Mouse (Mus musculus) heart, embryonic 15.5 days (tissue): ENCODE data around the gene Olfr282. TPM values are rescaled to one million over a fixed set of nuclear protein-coding genes. Genes with fewer than 3 reads are reported as not detected.
"Not testable (repeated sequence)": the region's sequence is repeated elsewhere in the genome, so short reads cannot be mapped to it uniquely, and the experiment has no call there.

Source experiments
- ATAC-seq: fragments of 200-750 bp; cut with Nextera tagmentation; replicated peaks from 2 replicates; pipeline ENCODE4 v1.8.0; 2017; ENCODE audit warnings: low read depth, moderate TSS enrichment; ENCODE audit not compliant: insufficient number of reproducible peaks, insufficient read depth, low FRiP score
- H3K27ac ChIP-seq: fragments of 300-500 bp; sonication (generic); 2 replicates; pipeline ENCODE4 v1.5.1; 2015; ENCODE audit warnings: mild to moderate bottlenecking, inconsistent platforms
- H3K27me3 ChIP-seq: fragments of 300-500 bp; sonication (generic); 2 replicates; pipeline ENCODE4 v1.6.1; 2015; ENCODE audit warnings: inconsistent platforms
- H3K36me3 ChIP-seq: fragments of 300-500 bp; sonication (generic); 2 replicates; pipeline ENCODE4 v1.6.1; 2015; ENCODE audit warnings: mild to moderate bottlenecking, inconsistent platforms
- H3K4me1 ChIP-seq: fragments of 300-500 bp; sonication (generic); replicated peaks from 2 replicates; pipeline ENCODE4 v1.6.1; 2015; ENCODE audit warnings: inconsistent platforms
- H3K4me2 ChIP-seq: fragments of 300-500 bp; sonication (generic); 2 replicates; pipeline ENCODE4 v1.6.1; 2015; ENCODE audit warnings: inconsistent platforms, mild to moderate bottlenecking, moderate library complexity
- H3K4me3 ChIP-seq: fragments of 300-500 bp; sonication (generic); 2 replicates; pipeline ENCODE4 v1.5.1; 2015; ENCODE audit warnings: mild to moderate bottlenecking, inconsistent platforms
- H3K9ac ChIP-seq: fragments of 300-500 bp; sonication (generic); 2 replicates; pipeline ENCODE4 v1.6.1; 2015; ENCODE audit warnings: mild to moderate bottlenecking, inconsistent platforms
- H3K9me3 ChIP-seq: fragments of 300-500 bp; sonication (generic); replicated peaks from 2 replicates; pipeline ENCODE4 v1.6.1; 2016; ENCODE audit warnings: inconsistent platforms
- WGBS: fragments of 180-500 bp; shearing (Covaris S2); methylation state at CpG from one replicate; pipeline ENCODE4 v1.1.7; 2015; ENCODE audit warnings: mixed read lengths; 5-methylcytosine and 5-hydroxymethylcytosine counted together
- polyA plus RNA-seq: library from polyadenylated mRNA; unstranded; fragments of >200 nt; fragmentation: Nextera tagmentation; extraction: Ambion mirVana; gene quantifications from 2 replicates; pipeline ENCODE4 v1.2.1, GENCODE M21; 2015

Olfr282 gene
- not detected in 2 replicates for polyA plus RNA-seq

DNA sequence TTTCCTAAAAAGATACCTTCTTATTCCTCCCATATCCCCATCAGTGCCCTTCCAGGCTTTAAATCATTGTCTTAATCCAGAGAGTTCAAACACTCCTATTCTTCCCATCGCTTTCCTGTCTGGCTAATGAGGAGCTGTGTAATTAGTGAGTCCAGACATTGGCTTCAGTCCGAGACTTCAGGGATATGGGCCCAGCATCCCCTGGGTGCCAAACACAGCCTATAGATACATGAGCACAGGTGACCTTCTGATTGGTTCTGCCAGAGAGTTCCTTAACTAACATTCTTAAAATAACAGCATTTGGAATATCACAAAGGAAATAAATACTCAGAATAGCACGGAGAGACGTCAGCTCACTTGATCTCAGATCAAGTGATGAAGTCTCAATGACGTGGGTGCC lies at the start of gene Olfr282:
TSS of gene Olfr282 (plus strand) at position 301 of the 400 bp plus-strand sequence.
- H3K27me3 ChIP-seq, H3K9ac ChIP-seq, H3K27ac ChIP-seq, H3K9me3 ChIP-seq, H3K36me3 ChIP-seq, H3K4me3 ChIP-seq, H3K4me2 ChIP-seq, ATAC-seq, H3K4me1 ChIP-seq: not testable (repeated sequence)
- 53% methylated on average over 5 of the region's 5 CpGs for WGBS

DNA sequence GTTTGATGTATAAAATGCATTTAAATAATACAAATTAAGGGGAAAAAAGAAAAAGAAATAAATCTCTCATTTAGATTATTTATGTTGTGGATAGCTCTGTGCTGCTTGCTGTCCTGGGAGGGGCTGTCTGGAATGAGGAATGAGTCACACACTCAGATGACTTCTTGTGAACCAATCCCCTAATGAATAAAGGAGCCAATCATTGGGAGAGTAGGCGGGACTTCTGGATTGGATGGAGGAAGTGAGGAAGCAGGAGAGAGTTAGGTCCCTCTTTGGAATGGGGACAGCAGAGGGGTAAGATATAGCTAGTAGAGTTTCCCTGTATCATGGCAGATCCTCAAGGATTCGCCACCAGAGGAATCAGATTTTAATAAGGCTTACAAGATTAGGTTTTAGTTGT lies 43.4 kb upstream of the Olfr282 start:
- Histone ChIP-seq H3K4me3 (no peak overlapping the region), H3K36me3 (no peaks in the 10 kb centered on the region), H3K9ac (no peak overlapping the region), H3K4me2 (no peak overlapping the region), H3K9me3 (no peaks in the 10 kb centered on the region), H3K4me1 (peaks cover 4% of the 10 kb centered on the region; the same call in 1 of the 2 replicates), H3K27ac (no peak overlapping the region), H3K27me3 (no peaks in the 10 kb centered on the region)
- WGBS = 63% methylated on average over 2 of the region's 2 CpGs
- ATAC-seq = no peak

DNA sequence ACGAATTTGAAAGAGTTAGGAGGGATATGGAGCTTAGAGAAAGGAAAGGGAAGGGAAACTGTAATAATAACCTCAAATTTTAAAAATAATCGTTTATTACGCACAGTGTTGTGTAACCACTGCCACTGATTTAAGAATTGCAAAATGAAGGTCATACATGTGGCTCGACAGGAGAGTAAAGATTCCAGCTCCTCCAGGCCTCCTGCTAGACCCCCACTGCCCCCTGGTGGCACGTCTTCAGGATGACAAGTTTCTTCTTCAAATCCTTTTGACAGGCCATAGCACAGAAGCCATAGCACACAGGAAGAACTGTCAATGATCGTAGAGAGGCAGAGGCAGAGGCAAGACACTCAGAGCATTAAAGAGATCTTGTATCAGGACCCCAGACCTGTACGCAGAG lies 41.2 kb upstream of the Olfr282 start:
- Histone ChIP-seq H3K27ac (no peak overlapping the region), H3K4me1 (peaks cover 4% of the 10 kb centered on the region; the same call in 1 of the 2 replicates), H3K9me3 (no peaks in the 10 kb centered on the region), H3K4me3 (no peak overlapping the region), H3K36me3 (no peaks in the 10 kb centered on the region), H3K9ac (no peak overlapping the region), H3K4me2 (no peak overlapping the region), H3K27me3 (no peaks in the 10 kb centered on the region)
- 26% methylated on average over 7 of the region's 7 CpGs for WGBS
- 0 out of 2 replicates have a peak, but pooled peaks have one; percentile 27 for ATAC-seq

DNA sequence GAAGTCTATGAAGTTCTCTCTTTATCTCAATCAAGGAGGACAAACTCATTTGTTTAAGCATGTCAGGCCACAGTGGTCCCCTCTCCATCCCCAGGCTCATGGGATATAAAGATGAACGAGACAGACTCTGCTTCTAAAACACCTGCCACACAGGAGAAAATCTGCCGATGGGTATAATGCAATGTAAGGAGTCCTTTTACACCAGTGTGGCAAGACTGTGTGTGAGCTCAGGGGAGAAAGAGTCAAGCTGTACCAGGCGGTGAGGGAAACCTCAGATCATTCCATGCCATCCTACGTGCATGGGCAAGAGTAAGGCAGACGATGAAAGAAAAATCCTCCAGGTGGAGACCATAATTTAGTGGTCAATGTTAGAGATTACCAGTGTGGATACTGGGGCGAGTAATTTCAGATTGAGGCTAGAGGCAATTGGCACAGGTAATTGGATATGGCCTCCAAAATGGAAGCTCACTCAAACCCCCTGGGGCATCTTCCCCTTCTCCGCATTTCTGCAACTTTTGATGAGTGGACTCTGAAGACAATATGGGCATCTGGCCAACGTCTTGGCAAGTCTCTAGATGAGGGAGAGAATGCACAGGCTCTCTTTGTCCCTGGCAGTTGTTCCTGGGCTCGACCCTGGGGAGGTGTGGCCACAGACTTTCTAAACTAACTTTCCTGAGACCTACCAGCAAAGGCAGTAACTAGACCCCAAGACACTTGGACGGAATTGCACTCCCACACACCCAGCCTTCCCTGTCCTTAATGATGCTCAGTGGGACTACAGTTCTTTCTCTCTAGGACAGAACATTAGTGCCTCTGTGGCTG lies 39.7 kb upstream of the Olfr282 start:
- Histone ChIP-seq H3K9ac (no peak overlapping the region), H3K27me3 (no peaks in the 10 kb centered on the region), H3K36me3 (no peaks in the 10 kb centered on the region), H3K27ac (no peak overlapping the region), H3K4me1 (peaks cover 4% of the 10 kb centered on the region; the same call in 1 of the 2 replicates), H3K4me2 (no peak overlapping the region), H3K9me3 (no peaks in the 10 kb centered on the region), H3K4me3 (no peak overlapping the region)
- ATAC-seq = no peak
- 60% methylated on average over 10 of the region's 10 CpGs for WGBS

DNA sequence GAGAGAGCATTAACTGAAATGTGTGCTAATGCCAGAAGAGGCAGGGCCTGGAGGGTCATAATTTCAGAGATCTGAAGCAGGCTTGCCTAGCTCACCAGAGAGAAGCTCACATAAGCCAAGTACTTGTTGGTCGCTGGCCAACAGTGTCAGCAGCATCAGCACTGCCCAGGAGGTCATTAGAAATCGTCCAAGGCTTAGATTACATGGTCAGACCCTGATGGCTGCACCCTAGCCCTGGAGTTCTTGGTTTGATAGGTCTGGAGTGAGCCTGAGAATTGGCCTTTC lies 39.2 kb upstream of the Olfr282 start:
- Histone ChIP-seq H3K4me1 (peaks cover 4% of the 10 kb centered on the region; the same call in 1 of the 2 replicates), H3K9ac (no peak overlapping the region), H3K27ac (no peak overlapping the region), H3K36me3 (no peaks in the 10 kb centered on the region), H3K27me3 (no peaks in the 10 kb centered on the region), H3K4me3 (no peak overlapping the region), H3K9me3 (no peaks in the 10 kb centered on the region), H3K4me2 (no peak overlapping the region)
- 27% methylated on average over 2 of the region's 2 CpGs for WGBS
- no peak for ATAC-seq

DNA sequence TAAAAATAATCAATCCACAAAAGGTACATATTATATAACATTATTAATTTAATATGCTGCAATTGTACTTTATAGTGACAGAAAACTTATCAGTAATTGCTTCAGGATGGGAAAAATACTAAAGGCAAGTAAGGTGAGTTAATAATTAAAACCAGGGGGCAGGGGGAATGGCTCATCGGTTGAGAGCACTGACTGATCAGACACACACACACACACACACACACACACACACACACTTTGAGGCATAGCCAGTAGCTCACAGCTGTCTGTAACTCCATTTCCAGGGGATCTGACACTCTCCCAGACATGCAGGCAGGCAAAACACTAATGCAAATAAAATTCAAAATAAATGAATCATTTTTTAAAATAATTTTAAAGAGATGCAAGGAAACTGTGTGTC lies 33.9 kb upstream of the Olfr282 start:
- ATAC-seq = no peak
- no peaks in the 10 kb centered on the region for H3K9me3 ChIP-seq
- no peak overlapping the region for H3K4me2 ChIP-seq
- H3K27ac ChIP-seq = no peak overlapping the region
- no peak overlapping the region for H3K4me3 ChIP-seq
- no peaks in the 10 kb centered on the region for H3K4me1 ChIP-seq
- H3K36me3 ChIP-seq = no peaks in the 10 kb centered on the region
- no peaks in the 10 kb centered on the region for H3K27me3 ChIP-seq
- WGBS = 81% methylated on average over 1 of the region's 1 CpGs
- no peak overlapping the region for H3K9ac ChIP-seq

DNA sequence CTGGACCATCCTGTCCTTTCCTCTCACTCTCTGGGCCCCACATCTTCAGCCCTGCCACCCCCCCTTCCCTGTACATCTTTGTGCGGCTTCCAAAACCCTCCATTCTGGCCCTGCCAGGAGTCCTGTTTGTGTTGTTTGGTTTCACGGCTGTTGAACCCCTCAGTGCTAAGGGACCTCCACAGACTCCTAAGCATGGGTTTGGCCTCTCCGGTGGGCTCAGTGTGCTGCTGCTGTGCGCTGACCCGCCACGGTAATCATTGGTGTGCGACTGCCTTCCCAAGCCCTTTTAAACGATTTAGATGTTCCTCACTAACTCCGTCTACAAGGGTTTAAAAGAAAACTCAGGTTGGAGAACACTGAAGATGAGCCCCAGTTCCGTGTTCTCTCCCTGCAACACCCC lies 28.7 kb upstream of the Olfr282 start:
- Histone ChIP-seq H3K4me2 (no peak overlapping the region), H3K36me3 (no peaks in the 10 kb centered on the region), H3K4me3 (no peak overlapping the region), H3K9me3 (no peaks in the 10 kb centered on the region), H3K27ac (no peak overlapping the region), H3K4me1 (no peaks in the 10 kb centered on the region), H3K9ac (no peak overlapping the region), H3K27me3 (no peaks in the 10 kb centered on the region)
- 80% methylated on average over 10 of the region's 10 CpGs for WGBS
- no peak for ATAC-seq

DNA sequence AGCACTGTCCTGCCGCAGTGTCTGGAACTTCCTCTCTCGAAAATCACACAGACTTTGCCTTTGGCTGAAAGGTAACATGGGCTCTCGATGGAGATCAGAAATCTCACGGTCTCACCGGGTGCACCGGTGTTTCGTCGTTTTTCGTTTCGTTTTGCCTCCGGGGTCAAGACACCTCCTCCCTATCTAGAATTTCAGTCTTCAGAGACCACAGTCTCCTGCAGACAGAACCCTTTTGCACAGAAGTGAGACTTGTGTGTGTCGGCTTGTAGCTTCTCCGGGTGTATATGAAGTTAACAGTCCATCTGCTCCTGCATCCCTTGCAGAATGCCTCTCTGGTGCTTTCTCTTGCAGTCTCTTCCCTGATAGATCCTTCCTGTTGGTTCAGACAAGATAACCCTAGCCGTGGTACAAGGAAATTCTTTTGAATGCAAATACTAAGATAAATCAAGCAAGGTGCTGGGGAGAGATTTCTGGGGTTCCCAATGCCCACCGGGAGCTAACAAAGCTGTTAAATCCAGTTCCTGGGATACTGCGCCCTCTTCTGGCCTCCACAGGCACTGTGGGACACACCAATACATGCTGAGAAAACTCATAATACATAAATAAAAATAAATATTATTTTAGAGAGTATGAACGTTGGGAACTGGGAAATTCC lies 22.5 kb upstream of the Olfr282 start:
- Histone ChIP-seq H3K27me3 (no peaks in the 10 kb centered on the region), H3K4me2 (no peak overlapping the region), H3K9me3 (no peaks in the 10 kb centered on the region), H3K27ac (no peak overlapping the region), H3K9ac (no peak overlapping the region), H3K4me3 (no peak overlapping the region), H3K36me3 (no peaks in the 10 kb centered on the region), H3K4me1 (no peaks in the 10 kb centered on the region)
- 64% methylated on average over 17 of the region's 17 CpGs for WGBS
- no peak for ATAC-seq

DNA sequence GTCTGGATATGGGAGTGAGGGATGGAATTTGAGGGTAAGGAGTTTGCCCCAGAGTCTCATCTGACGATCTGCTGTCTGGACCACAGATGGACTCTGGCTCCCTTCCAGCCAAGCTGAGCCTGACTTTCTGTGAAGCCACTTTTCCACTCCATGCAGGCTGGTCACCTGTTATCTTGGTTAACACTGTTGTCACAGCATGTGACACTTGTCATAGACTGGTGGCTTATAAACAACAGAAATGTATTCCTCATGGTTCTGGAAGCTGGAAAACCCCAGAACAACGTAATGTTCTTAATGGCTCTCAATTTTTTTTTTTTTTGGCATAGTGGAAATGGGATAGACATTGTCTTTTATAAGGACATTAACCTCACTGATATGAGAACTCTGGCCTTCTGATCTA lies 21.4 kb upstream of the Olfr282 start:
- Histone ChIP-seq H3K4me3 (no peak overlapping the region), H3K9me3 (no peaks in the 10 kb centered on the region), H3K27me3 (no peaks in the 10 kb centered on the region), H3K9ac (no peak overlapping the region), H3K4me2 (no peak overlapping the region), H3K36me3 (no peaks in the 10 kb centered on the region), H3K27ac (no peak overlapping the region), H3K4me1 (no peaks in the 10 kb centered on the region)
- WGBS = 86% methylated on average over 2 of the region's 2 CpGs
- no peak for ATAC-seq

DNA sequence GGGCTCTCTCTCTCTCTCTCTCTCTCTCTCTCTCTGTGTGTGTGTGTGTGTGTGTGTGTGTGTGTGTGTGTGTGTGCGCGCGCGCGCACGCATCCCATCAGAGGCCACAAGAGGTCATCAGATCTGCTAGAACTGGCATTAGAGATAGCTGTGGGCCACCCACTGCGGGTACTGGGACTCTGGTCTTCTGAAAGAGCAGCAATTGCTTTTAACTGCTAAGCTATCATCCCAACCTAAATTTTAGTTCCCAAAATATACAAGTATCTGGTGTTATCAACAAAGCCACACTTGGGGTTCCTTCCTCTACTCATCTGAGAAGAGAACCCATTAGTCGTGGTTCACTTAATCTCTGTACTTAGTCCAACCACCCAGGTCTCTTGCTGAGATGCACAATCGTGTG lies 20.8 kb upstream of the Olfr282 start:
- Histone ChIP-seq H3K9ac (no peak overlapping the region), H3K4me1 (no peaks in the 10 kb centered on the region), H3K9me3 (no peaks in the 10 kb centered on the region), H3K27ac (no peak overlapping the region), H3K27me3 (no peaks in the 10 kb centered on the region), H3K4me3 (no peak overlapping the region), H3K36me3 (no peaks in the 10 kb centered on the region), H3K4me2 (no peak overlapping the region)
- WGBS = 81% methylated on average over 9 of the region's 9 CpGs
- no peak for ATAC-seq

DNA sequence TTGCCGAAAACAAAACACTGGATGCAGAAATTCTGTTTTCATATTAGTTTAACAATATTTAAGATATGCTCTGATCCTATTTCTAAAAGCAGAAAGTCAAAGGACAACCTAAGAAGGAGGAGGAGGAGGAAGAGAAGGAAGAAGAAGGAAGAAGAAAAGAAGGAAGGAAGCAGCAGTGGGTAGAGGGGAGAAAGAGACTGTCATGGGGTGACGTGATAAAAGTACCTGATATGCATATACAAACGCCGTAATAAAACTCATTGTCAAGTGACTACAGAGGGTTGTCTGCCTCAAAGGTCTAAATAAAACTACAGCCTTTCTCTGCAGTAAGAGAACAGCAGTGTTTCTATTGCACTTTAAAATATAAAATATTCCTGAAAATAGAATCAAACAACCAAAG lies 15.0 kb upstream of the Olfr282 start:
- no peaks in the 10 kb centered on the region for H3K4me1 ChIP-seq
- no peak overlapping the region for H3K9ac ChIP-seq
- H3K36me3 ChIP-seq = no peaks in the 10 kb centered on the region
- WGBS = 67% methylated on average over 4 of the region's 4 CpGs
- no peak overlapping the region for H3K27ac ChIP-seq
- no peaks in the 10 kb centered on the region for H3K27me3 ChIP-seq
- H3K4me2 ChIP-seq = no peak overlapping the region
- ATAC-seq = no peak
- H3K4me3 ChIP-seq = no peak overlapping the region
- no peaks in the 10 kb centered on the region for H3K9me3 ChIP-seq

DNA sequence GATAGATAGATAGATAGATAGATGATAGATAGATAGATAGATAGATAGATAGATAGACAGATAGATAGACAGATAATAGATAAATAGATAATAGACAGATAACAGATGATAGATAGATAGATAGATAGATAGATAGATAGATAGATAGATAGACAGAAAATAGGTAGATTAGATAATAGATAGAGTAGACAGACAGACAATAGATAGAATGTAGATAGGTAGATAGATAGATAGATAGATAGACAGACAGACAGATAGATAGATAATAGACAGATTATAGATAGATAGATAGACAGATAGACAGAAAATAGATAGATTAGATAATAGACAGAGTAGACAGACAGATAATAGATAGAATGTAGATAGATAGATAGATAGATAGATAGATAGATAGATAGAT lies 14.2 kb upstream of the Olfr282 start:
- H3K4me3 ChIP-seq, ATAC-seq, H3K36me3 ChIP-seq, H3K4me2 ChIP-seq, H3K9me3 ChIP-seq, H3K4me1 ChIP-seq, H3K27me3 ChIP-seq, H3K9ac ChIP-seq, H3K27ac ChIP-seq: not testable (repeated sequence)
